Mouse (Mus musculus): ENCODE measurements around the gene Gnl1. TPM values are rescaled to one million over a fixed set of nuclear protein-coding genes. Genes with fewer than 3 reads are reported as not detected.
"Not testable (repeated sequence)": the region's sequence is repeated elsewhere in the genome, so short reads cannot be mapped to it uniquely, and the experiment has no call there.

Gene Gnl1
- polyA plus RNA-seq, 2 experiments: 4.4 to 5.2 TPM

GRCm38 (mm10) chr17:36001966-36002365 lies 22.3 kb downstream of the Gnl1 start:
- Histone ChIP-seq H3K36me3 (replicated peaks; ENCODE audit: control insufficient read depth, insufficient read depth, low read depth) (peaks cover 15% of the 10 kb centered on the region), H3K4me2 (ENCODE audit: low read depth) (peak overlapping the region; percentile 54), H3K9ac (replicated peaks) (peak overlapping the region; percentile 23; the same call in 1 of the 2 replicates), H3K9me3 (ENCODE audit: control insufficient read depth, low read length) (peaks cover 22% of the 10 kb centered on the region), H3K27ac (peak overlapping the region; percentile 91), H3K4me1 (replicated peaks; ENCODE audit: control insufficient read depth in 2 of 2, insufficient read depth in 2 of 2, low read length in 1 of 2) (peaks cover 42 to 54% of the 10 kb centered on the region in 2 experiments), H3K27me3 (ENCODE audit: control insufficient read depth, insufficient read depth, low read length) (no peaks in the 10 kb centered on the region), H3K4me3 (ENCODE audit: insufficient read depth in 1 of 2, low read depth in 2 of 2, low read length in 2 of 2) (peak overlapping the region in 1 of 2 experiments; percentile 10; a peak in 2 of 4 replicates)
- DNase-seq (ENCODE audit: low read depth in 3 of 3, low spot score in 3 of 3) (peak; percentile 80 to 91 (median 86)), ATAC-seq (ENCODE audit: insufficient read depth) (peak; percentile 83)
- WGBS (ENCODE audit: insufficient replicate concordance): 41% methylated on average over 6 of the region's 6 CpGs
- TF ChIP-seq CTCF (IDR thresholded peaks at IDR 0.05; ENCODE audit: low read depth) (no peak), EP300 (IDR thresholded peaks at IDR 0.05; ENCODE audit: low read depth) (peak; percentile 86)

DNA sequence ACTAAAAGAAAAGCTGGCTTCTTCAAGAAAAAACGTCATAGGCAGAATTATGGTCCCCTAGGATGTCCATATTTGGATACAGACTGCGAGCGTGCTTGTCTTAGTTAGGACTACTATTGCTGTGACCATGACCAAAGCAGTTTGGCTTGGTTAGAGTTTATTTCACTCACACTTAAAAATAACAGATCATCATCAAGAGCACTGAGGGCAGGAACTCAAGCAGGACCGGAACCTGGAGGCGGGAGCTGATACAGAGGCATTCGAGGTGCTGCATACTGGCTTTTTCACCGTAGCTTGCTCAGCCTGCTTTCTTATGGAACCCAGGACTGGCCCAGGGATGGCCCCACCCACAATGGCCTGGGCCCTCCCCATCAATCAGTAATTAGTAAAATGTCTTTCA lies 23.7 kb downstream of the Gnl1 start:
- no peak overlapping the region for H3K9ac ChIP-seq (replicated peaks)
- H3K36me3 ChIP-seq (replicated peaks; ENCODE audit: control insufficient read depth, insufficient read depth, low read depth): peaks cover 15% of the 10 kb centered on the region
- H3K4me1 ChIP-seq (replicated peaks; ENCODE audit: control insufficient read depth in 2 of 2, insufficient read depth in 2 of 2, low read length in 1 of 2): peaks cover 30 to 41% of the 10 kb centered on the region in 2 experiments
- TF ChIP-seq CTCF (IDR thresholded peaks at IDR 0.05; ENCODE audit: low read depth): no peak
- TF ChIP-seq EP300 (IDR thresholded peaks at IDR 0.05; ENCODE audit: low read depth): no peak
- DNase-seq (ENCODE audit: low read depth in 3 of 3, low spot score in 3 of 3) (no peak), ATAC-seq (ENCODE audit: insufficient read depth) (no peak)
- H3K9me3 ChIP-seq (ENCODE audit: control insufficient read depth, low read length): peaks cover 22% of the 10 kb centered on the region
- no peak overlapping the region for H3K4me3 ChIP-seq (ENCODE audit: insufficient read depth in 1 of 2, low read depth in 2 of 2, low read length in 2 of 2)
- no peaks in the 10 kb centered on the region for H3K27me3 ChIP-seq (ENCODE audit: control insufficient read depth, insufficient read depth, low read length)
- WGBS (ENCODE audit: insufficient replicate concordance): 91% methylated on average over 7 of the region's 7 CpGs
- H3K27ac ChIP-seq: no peak overlapping the region
- H3K4me2 ChIP-seq (ENCODE audit: low read depth): no peak overlapping the region

DNA sequence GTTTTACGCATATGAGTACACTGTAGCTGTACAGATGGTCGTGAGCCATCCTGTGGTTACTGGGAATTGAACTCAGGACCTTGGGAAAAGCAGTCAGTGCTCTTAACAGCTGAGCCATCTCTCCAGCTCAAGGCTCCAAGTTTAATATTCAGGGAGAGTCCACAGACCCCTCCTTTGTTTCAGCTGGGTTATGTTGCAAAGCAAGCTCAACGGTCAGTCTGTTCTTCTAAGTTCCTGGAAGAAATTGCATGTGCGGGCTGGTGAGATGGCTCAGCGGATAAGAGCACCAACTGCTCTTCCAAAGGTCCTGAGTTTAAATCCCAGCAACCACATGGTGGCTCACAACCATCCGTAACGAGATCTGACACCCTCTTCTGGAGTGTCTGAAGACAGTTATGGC lies 24.8 kb downstream of the Gnl1 start:
- not testable (repeated sequence) for DNase-seq (ENCODE audit: low read depth in 3 of 3, low spot score in 3 of 3); H3K27ac ChIP-seq; H3K27me3 ChIP-seq (ENCODE audit: control insufficient read depth, insufficient read depth, low read length); H3K4me3 ChIP-seq (ENCODE audit: insufficient read depth in 1 of 2, low read depth in 2 of 2, low read length in 2 of 2); ATAC-seq (ENCODE audit: insufficient read depth); H3K4me2 ChIP-seq (ENCODE audit: low read depth); H3K9ac ChIP-seq (replicated peaks)
- Histone ChIP-seq H3K4me1 (replicated peaks; ENCODE audit: control insufficient read depth in 2 of 2, insufficient read depth in 2 of 2, low read length in 1 of 2) (peaks cover 26 to 32% of the 10 kb centered on the region in 2 experiments), H3K9me3 (ENCODE audit: control insufficient read depth, low read length) (peaks cover 22% of the 10 kb centered on the region), H3K36me3 (replicated peaks; ENCODE audit: control insufficient read depth, insufficient read depth, low read depth) (peaks cover 15% of the 10 kb centered on the region)
- WGBS (ENCODE audit: insufficient replicate concordance): 92% methylated on average over 7 of the region's 7 CpGs

DNA sequence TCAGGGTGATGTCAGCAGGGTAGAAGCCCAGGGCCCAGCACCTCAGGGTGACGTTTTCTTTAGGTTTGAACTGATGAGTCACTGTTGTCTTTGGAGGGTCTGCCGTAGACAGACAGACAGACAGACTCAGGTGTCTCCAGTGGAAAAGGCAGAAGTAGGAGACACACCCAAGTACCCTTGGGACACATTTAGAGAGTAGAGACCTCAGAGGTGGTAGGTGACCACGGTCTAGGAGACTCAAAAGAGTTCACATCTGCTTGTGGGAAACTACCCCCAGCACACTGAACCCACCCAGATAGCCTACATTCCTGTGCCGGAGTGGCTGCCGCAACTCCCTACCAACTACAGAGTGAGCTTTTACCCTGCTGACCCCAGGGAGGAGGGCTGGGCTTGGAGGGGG lies 35.3 kb downstream of the Gnl1 start:
- Histone ChIP-seq H3K4me1 (replicated peaks; ENCODE audit: control insufficient read depth in 2 of 2, insufficient read depth in 2 of 2, low read length in 1 of 2) (peaks cover 10% of the 10 kb centered on the region in 2 experiments), H3K27ac (no peak overlapping the region)

DNA sequence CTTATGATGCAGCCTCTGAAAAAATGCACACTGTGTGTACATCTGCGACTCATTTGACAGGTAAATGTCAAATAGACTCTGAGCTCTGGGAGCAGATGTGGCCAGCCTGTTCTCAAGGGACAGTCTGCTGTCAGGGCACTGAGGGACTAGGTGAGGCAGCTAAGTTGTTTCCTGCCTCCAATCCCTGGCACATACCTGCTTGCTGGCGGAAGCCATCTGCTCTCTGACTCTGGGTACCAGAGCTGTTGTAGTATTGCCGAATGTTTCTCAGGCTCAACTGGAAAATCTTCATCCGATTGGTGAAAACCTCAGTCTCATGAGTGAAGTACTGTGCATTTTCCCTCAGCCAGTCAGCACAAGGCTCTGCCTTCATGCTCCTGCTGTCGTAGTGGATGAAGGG lies 37.4 kb downstream of the Gnl1 start:
- DNase-seq (ENCODE audit: low read depth in 3 of 3, low spot score in 3 of 3): no peak
- Histone ChIP-seq H3K9me3 (ENCODE audit: control insufficient read depth, low read length) (no peaks in the 10 kb centered on the region), H3K27me3 (ENCODE audit: control insufficient read depth, insufficient read depth, low read length) (no peaks in the 10 kb centered on the region), H3K4me3 (ENCODE audit: insufficient read depth in 1 of 2, low read depth in 2 of 2, low read length in 2 of 2) (no peak overlapping the region), H3K4me2 (ENCODE audit: low read depth) (no peak overlapping the region), H3K4me1 (replicated peaks; ENCODE audit: control insufficient read depth in 2 of 2, insufficient read depth in 2 of 2, low read length in 1 of 2) (peaks cover 16 to 22% of the 10 kb centered on the region in 2 experiments), H3K9ac (replicated peaks) (no peak overlapping the region), H3K36me3 (replicated peaks; ENCODE audit: control insufficient read depth, insufficient read depth, low read depth) (peaks cover 28% of the 10 kb centered on the region), H3K27ac (no peak overlapping the region)
- no peak for ATAC-seq (ENCODE audit: insufficient read depth)
- no peak for TF ChIP-seq EP300 (IDR thresholded peaks at IDR 0.05; ENCODE audit: low read depth)
- TF ChIP-seq CTCF (IDR thresholded peaks at IDR 0.05; ENCODE audit: low read depth): no peak
- WGBS (ENCODE audit: insufficient replicate concordance): 70% methylated on average over 5 of the region's 5 CpGs

More for the DNA sequence above, 35.3 kb downstream of the Gnl1 start:
- H3K9me3 ChIP-seq (ENCODE audit: control insufficient read depth, low read length): no peaks in the 10 kb centered on the region
- no peak overlapping the region for H3K4me3 ChIP-seq (ENCODE audit: insufficient read depth in 1 of 2, low read depth in 2 of 2, low read length in 2 of 2)
- DNase-seq (ENCODE audit: low read depth in 3 of 3, low spot score in 3 of 3) (no peak), ATAC-seq (ENCODE audit: insufficient read depth) (no peak)
- 85% methylated on average over 5 of the region's 5 CpGs for WGBS (ENCODE audit: insufficient replicate concordance)
- peaks cover 28% of the 10 kb centered on the region for H3K36me3 ChIP-seq (replicated peaks; ENCODE audit: control insufficient read depth, insufficient read depth, low read depth)
- no peaks in the 10 kb centered on the region for H3K27me3 ChIP-seq (ENCODE audit: control insufficient read depth, insufficient read depth, low read length)
- H3K4me2 ChIP-seq (ENCODE audit: low read depth): no peak overlapping the region
- TF ChIP-seq CTCF (IDR thresholded peaks at IDR 0.05; ENCODE audit: low read depth): no peak
- no peak for TF ChIP-seq EP300 (IDR thresholded peaks at IDR 0.05; ENCODE audit: low read depth)
- H3K9ac ChIP-seq (replicated peaks): no peak overlapping the region
